Mouse (Mus musculus) MEL (cell line): Measurements from ENCODE around the gene Ptprn2.

Experiments
- MAFK ChIP-seq: IDR thresholded peaks from 2 replicates; pipeline ENCODE4 v1.6.1; 2011; ENCODE audit warnings: low read depth, mild to moderate bottlenecking, low read length, improper control_type of control experiment, borderline replicate concordance
- MYB ChIP-seq: IDR thresholded peaks from 2 replicates; pipeline ENCODE4 v1.6.1; 2011; ENCODE audit warnings: mild to moderate bottlenecking, low read depth, low read length, improper control_type of control experiment
- POLR2A ChIP-seq, 2 experiments: IDR thresholded peaks; 2 replicates each; pipeline ENCODE4 v1.6.1; 2011 to 2012; ENCODE audit warnings: low read length in 2 of 2, mild to moderate bottlenecking in 2 of 2, control low read depth in 1 of 2, improper control_type of control experiment in 1 of 2, low read depth in 1 of 2, moderate library complexity in 1 of 2; ENCODE audit not compliant: control insufficient read depth in 1 of 2, insufficient read depth in 1 of 2, poor library complexity in 1 of 2
- TAL1 ChIP-seq: IDR thresholded peaks from 2 replicates; pipeline ENCODE4 v1.6.1; 2012; ENCODE audit warnings: mild to moderate bottlenecking, inconsistent platforms, low read length, moderate library complexity, mixed read lengths
- ZKSCAN1 ChIP-seq: IDR thresholded peaks from 2 replicates; pipeline ENCODE4 v1.6.1; 2012; ENCODE audit warnings: low read depth, mild to moderate bottlenecking, inconsistent platforms, low read length, improper control_type of control experiment, moderate library complexity

- TF ChIP-seq MYB (no peak), MAFK (no peak), ZKSCAN1 (no peak), POLR2A (IDR thresholded peaks at IDR 0.05; ENCODE audit: control insufficient read depth in 1 of 2, insufficient read depth in 1 of 2, low read depth in 1 of 2, low read length in 2 of 2, poor library complexity in 1 of 2) (no peak), TAL1 (no peak)
These were observed 673.6 kb downstream of the Ptprn2 start for GRCm38 (mm10) chr12:117158950-117159668.
